Mouse (Mus musculus): ENCODE data around the gene Dusp6. TPM values are rescaled to one million over a fixed set of nuclear protein-coding genes. Genes with fewer than 3 reads are reported as not detected.

Gene Dusp6
- total RNA-seq, 2 experiments from 2014 or later, result 117 to 123 TPM

DNA sequence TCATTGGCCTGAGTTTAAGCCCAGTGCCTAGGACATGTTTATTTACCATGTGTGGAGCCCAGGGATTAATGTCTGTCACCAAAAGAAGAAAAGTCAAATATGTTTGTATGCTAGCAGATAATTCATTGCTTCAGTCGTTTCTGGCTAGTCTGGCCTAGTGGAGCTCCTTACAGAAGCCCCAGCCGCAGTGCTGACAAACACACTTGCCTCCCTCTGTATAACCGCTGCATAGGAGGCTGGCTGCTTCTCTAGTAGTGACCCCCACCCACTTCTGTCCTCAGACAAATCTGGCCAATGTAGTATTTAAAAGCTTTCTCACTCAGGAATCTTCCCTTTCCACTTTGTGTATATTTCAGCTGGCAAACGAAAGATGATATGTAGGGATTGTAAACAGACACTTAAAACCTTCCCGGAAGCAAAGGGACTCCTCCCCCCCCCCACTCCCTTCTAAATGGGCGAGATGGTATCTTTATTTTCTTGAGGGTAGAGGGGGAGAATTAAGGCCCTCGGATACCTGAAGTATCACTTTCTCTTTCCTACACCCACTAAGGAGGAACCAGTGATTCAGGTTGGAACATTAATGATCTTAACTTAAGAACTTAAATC is 18.3 kb upstream of the Dusp6 start:
- no peak for DNase-seq (ENCODE audit: low spot score in 2 of 2)

DNA sequence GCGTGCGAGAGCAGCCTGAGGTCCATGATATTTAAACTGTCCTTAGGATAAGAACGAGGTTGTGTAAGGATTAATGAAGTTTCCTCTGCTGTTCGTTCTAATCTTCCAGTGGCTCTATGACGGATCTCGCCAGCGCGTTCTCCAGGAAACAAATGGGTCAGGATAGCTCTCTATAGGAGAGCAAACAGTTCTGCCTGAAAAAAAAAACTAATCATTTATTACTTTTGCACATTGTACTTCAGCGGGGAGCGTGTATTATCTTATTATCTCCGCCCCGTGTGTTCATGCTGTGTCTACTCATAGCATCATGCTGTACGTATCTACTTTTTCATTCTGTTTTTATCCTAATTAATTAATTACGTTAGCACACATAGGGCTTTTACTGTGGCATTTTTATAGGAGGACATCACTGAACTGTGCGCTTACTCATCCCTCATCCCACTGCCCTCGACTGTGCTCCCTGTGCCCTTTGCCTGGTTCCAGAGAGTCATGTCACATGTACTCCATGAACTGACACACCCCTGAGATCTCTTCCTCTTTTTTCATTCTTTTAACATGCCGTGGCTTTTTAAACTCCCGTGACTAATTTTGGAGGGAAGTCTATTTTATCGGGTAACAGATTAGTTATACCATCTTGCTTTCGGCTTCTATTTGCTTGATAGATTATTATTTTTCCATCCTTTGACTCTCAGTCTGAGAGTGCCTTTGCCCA is 16.1 kb upstream of the Dusp6 start:
- DNase-seq (ENCODE audit: low spot score in 2 of 2), result no peak

DNA sequence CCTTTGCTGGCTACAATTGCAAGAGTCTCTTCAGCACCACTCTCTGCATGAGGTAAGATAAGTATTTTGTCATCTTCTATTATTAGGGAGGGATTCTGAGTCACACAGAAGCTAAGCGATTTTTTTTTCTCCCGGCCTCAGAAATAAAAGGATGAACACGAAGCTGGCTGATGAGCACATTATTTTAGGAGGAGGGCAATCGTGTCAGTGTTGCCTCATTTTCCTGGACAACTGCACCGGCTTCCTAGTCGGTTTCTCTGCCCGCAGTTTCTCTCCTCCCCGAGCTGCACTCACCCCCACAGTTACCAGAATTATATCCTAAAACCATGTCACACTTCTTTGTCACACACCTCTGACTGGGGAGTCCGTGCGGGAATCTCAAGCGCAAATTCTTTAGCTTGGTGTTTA is 12.2 kb upstream of the Dusp6 start:
- DNase-seq (ENCODE audit: low spot score in 2 of 2), result no peak

DNA sequence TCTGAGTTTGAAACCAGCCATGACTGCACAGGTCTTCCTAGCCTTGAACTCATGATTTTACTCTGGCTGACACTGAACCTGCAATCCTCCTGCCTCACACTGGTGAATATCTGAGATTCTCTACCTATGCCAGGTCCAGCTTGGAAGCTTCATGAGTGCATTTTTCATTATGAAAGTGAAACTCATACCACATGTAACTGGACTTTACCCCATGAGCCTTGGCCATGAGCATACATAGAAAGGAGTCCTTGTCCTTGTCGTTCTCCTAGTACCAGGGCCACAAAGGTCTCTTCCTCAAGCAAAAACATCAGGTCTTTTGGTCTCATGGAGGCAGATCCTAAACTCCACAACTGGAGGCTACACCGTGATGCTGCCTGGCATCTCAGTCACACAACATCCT is 9.6 kb upstream of the Dusp6 start:
- no peak for DNase-seq (ENCODE audit: low spot score in 2 of 2)

DNA sequence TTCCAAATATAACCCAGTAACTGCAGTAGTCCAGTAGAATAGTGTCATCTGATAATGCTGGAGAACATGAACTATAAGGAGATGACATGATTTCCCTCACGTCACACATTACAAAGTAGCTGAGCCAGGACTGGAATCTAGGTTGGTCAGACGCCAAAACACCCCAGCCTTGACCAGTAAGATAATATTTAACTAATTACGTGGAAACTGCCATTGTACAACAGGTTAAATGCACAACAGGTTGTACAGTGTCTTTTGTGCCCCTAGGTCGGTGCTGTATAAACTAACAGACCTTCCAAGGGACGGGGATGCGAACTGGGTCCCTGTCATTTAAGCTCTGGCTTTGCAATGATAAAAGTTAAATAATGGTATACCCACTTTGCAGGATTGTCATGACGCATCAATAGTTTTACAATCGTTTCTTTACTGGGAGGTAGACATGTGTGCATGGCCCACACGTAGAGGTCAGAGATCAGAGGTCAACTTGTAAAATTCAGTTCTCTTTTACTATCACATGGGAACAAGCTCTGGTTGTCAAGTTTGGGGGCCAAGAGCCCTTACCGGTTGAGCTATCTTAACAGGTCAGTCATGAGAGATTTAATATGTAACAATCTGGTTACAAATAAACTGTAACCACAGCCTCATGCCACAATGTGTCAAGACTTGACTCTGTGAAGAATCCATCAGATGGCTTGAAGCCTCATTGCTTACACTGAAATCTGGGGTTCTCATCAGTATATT is 7.0 kb upstream of the Dusp6 start:
- no peak for DNase-seq (ENCODE audit: low spot score in 2 of 2)

DNA sequence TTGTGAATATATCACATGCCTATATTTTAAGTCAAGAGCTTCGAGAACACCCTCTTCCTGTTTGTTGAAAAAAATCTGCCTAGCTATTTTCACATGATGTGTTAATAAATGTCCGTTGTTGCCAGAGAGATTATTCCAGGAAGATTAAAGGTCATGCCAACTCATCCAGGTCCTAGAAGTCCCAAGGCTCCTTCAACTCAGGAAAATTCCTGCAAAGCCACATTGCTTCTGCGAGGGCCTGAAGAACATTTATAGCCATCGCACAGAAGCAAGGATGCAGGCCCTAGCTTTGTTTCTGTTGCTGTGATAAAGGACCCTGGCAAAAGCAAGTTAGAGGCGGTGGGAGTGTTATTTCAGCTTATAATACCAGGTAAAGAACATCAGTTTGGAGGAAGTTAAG is 5.5 kb upstream of the Dusp6 start:
- no peak for DNase-seq (ENCODE audit: low spot score in 2 of 2)

DNA sequence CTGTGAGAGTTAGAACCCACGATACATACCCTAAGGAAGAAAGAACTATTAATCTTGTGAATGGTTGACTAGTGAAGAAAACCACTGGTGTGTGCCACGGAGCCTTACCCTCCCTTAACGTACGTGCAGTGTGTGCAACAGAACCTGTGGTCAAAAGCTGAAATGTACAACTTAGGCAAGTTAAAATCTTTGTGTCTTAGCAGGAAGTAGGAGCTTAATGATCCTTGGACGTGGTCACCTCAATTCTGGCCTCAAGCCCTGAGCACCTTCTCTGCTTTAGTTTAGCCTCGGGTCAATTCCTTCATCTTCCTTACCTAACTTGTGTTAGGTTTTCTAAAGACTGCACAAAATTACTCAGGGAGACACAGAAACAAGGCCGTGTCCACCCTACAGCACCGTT is 3.2 kb upstream of the Dusp6 start:
- no peak for DNase-seq (ENCODE audit: low spot score in 2 of 2)

DNA sequence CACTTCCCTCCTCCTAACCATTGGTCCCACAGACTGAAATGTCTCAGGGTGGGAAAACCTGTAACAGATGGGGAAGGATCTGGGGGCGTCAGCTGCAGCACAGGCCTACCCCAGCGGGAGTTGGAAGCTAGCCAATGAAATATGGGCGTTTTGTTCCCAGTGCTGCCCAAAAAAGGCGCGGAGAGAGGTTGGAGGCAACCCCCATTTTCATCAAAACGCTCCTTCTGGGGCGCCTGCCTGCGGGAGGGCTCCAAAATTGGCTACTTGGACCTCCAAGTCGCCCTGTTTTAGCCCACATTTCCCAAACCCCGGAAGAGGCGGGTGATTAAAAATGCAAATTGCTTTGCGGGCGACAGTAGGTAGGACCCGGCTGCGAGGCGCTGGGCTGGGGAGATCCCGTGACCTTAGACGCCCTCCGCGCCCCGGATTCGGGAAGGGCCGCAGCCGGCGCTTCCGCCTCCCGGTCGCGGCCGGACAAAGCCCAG is 1.8 kb upstream of the Dusp6 start:
- no peak for DNase-seq (ENCODE audit: low spot score in 2 of 2)

DNA sequence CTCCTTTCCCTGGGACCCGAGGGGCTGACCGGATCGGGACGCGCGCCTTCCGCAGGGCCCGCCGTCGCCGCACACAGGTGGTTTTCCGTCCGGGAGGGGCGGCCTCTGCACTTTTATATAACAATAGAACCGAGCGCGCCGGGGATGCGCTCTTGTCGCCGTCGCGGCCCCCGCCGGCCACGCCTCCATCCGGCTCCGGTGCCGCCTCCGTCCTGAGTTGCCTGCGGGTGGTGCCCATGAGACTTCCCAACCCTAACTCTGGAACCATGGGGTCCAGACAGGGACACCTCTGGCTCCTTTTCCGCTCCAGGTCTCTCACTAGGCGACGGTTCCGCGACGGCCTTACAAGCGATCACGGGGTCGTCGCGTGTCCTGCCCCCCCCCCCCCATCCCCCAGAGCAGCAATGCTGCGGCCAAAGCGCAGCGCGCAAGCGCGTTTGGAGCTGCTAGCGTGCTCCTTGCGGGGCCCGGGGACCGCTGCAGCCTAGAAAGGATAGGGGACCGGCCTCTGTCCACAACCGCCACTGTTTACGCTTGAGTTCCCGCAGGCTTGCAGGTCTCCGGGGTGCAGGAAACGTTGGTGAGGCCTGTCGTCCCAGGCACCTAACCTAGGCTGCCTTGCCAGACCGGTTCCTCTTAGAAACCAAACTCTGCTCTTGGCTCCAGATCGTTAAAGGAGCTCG is 1.3 kb upstream of the Dusp6 start:
- peak; percentile 62 to 79 for DNase-seq (ENCODE audit: low spot score in 2 of 2)

DNA sequence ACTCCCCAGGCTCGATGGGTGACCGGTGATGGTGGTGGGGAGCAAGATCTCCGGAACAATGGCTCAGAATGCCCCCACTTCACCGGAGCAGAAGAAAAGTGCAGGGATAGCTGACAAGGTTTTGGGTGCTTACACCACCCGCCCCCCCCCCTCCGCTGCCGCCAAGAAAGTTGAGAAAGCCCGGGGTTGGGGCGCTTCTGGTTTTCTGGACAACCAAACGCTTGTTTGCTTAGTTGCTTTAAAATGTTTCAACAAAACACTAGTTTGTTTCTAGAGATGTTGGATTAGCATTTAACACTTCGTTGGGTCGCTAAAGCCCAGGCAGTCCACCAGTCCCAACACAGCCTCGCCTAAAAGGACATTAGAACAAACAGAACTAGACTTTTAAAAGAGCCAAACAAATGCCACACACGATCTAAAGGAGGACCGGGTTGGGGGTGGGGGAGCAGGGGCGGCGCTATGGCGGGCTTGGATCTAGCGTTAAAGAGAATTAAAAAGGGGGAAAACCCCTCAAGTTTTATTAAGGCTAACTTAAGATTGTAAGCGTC is 638 bp upstream of the Dusp6 start:
- DNase-seq (ENCODE audit: low spot score in 2 of 2), result no peak

DNA sequence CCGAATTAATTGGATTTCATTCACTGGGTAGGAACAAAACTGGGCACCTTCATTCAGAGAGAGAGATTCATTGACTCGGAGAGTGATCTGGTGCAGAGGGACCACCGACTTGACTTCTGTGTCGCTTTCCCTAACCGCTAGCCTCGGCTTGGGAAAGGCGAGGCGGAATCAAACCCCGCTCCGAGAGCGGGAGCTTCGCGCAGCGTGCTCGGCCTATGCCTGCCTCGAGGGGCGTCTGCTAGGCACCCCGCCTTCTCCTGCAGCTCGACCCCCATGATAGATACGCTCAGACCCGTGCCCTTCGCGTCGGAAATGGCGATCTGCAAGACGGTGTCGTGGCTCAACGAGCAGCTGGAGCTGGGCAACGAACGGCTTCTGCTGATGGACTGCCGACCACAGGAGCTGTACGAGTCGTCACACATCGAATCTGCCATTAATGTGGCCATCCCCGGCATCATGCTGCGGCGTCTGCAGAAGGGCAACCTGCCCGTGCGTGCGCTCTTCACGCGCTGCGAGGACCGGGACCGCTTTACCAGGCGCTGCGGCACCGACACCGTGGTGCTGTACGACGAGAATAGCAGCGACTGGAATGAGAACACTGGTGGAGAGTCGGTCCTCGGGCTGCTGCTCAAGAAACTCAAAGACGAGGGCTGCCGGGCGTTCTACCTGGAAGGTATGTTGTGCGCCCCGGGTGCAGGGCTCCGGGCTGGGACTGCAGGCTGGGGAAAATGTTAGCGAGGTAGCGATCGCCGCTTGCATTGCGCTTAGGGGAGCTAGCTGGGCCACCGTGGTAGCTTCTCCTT is 589 bp downstream of the Dusp6 start:
- DNase-seq (ENCODE audit: low spot score in 2 of 2), result no peak

DNA sequence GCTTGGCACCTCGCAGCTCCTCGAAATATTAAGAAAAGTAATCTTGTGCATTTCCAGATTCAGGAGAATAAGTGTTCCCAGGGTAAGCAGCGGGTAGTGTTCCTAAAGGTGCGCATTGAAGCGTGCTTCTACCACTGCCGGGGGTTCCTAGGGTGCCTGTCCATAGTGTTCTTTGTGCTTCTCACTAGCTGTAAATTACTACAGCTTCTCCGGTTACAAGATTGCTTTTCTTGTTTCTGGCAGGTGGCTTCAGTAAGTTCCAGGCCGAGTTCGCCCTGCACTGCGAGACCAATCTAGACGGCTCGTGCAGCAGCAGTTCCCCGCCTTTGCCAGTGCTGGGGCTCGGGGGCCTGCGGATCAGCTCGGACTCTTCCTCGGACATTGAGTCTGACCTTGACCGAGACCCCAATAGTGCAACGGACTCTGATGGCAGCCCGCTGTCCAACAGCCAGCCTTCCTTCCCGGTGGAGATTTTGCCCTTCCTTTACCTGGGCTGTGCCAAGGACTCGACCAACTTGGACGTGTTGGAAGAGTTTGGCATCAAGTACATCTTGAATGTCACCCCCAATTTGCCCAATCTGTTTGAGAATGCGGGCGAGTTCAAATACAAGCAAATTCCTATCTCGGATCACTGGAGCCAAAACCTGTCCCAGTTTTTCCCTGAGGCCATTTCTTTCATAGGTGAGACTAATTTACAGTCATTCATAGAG is 1.4 kb downstream of the Dusp6 start:
- DNase-seq (ENCODE audit: low spot score in 2 of 2), result no peak

DNA sequence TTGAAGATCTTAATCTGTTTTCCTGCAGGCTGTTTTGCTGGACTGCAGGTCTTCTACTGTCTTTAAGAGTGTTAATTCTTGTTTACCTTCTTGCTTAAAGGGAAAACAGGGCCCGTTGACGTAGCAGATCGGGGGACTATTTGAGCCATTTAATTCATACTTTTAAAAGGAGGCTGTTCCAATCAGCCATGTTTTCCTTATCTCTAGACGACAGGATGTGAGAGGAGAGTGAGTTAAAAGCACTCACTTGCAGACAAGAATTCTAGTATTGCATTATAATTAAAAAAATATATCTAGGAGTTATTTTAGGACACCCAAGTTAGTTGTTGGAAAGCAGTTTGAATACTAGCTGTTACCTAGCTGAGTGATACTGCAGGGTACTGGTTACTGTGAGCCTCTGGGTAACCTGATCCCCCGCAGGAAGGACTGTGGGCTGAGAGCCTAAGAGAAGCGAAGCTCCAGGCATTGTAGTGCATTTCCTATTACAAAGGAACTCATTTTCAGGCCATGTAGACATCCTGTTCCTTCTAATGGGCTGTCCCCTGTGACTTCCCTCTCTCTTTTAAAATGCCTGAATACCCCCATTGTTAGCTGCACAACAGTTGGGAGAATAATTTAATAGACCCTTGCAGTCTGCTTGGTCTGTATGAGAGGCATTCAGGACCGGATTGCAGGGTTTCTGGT is 2.1 kb downstream of the Dusp6 start:
- no peak for DNase-seq (ENCODE audit: low spot score in 2 of 2)

DNA sequence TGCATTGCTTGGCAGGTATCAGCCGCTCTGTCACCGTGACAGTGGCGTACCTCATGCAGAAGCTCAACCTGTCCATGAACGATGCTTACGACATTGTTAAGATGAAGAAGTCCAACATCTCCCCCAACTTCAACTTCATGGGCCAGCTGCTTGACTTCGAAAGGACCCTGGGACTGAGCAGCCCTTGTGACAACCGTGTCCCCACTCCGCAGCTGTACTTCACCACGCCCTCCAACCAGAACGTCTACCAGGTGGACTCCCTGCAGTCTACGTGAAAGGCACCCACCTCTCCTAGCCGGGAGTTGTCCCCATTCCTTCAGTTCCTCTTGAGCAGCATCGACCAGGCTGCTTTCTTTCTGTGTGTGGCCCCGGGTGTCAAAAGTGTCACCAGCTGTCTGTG is 3.0 kb downstream of the Dusp6 start:
- DNase-seq (ENCODE audit: low spot score in 2 of 2), result no peak

DNA sequence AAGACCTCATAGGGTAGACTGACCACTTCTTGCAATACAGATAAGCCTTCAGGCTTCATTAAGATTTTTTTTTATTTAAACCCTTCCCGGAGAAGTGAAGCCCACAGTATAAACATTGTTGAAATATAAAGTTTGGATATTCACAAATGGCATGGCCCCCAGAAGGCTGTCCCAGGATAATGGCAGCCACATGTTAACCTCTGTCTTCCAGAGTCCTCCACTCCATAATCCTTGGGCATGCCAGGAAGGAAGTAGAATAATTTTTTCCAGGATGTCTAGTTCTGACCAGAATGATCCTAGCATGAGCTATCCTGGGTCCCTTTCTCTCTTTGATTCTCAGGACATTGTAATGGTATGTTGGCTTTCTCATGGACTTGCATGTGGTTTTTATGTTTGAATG is 4.6 kb downstream of the Dusp6 start:
- DNase-seq (ENCODE audit: low spot score in 2 of 2), result no peak

DNA sequence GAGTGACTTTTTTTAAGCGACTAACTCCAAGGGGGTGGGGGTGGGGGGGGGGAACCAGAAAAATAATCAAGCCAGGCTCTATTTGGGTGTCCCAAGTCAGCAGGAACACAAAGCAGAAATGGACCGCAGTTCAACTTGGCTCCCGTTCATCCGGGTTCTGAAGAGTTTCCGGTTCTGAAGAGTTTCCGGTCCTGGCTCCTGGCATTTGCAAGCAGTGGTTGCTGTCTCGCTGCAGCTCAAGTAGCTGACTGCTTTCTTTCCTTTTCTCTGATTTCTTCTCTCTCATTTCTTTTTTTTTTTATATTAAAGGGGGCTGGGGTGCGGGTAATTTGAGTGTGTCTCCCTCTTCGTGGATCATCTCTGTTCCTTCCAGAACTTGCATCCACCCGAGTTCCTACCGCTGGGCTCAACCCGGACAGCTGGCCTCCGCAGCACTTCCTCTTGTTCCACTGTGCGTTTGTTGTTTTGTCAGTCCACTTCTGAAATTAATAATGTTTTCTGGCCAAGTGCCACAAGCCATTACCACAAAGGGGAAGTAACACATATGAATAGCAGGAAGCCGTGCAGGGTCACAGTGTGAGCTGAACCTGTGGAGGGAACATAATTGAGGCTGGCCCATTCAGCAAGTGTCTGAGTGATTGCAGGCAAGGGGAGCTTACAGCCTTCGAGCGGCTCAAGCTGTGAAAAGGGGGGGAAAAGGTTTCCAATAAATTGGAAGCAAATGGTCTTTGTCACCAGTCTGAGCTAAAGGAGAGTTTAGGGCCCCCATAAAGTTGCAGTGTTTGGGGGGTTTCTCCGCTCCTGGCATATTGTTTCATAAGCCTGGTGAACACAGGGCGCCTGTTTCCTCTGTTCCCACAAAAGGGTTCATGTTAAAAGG is 5.6 kb downstream of the Dusp6 start:
- peak in 1 of 2 experiments; percentile 51 for DNase-seq (ENCODE audit: low spot score in 2 of 2)

DNA sequence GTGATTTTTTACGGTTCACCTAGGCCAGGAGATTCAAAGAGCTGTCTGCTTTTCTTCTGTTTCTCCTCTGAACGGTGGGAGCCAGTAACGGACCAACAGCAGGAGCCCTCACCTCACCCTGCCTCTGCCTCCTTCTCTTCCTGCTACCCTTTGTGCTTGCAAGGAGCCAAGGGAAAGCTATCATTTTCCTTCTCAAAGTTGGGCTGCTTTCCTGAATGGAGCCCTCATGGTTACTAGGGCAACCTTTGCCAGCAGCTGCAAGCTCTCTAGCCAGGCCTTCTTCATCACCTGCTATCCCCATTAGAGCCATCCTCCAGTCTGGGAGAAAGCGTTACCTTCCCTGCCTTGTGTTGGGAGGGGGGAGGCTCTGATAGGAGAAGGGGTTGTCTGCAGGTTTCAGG is 6.3 kb downstream of the Dusp6 start:
- no peak for DNase-seq (ENCODE audit: low spot score in 2 of 2)

DNA sequence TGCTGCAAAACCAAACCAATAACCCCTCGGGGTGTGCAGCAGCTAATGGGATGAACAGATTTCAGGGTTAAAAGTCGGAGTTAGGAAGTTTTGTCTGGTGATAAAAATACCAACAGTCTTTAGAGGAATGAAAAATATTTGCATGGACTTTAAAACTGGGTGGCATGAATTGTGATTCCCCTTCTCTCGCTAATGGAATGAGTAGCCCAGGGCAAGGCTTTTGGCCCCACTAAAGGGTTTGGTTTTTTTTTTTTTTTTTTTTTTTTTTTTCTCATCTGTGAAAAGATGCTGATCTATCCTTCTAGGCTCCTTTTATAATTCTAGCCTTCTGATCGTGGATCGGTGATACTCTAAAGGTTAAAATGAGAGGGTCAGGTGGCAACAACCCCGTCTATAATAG is 6.7 kb downstream of the Dusp6 start:
- DNase-seq (ENCODE audit: low spot score in 2 of 2), result no peak
